Mouse (Mus musculus): Measurements from ENCODE around the gene Olfr1532-ps1.
"Not testable (repeated sequence)": the region's sequence is repeated elsewhere in the genome, so short reads cannot be mapped to it uniquely, and the experiment has no call there.

The Olfr1532-ps1 gene

DNA sequence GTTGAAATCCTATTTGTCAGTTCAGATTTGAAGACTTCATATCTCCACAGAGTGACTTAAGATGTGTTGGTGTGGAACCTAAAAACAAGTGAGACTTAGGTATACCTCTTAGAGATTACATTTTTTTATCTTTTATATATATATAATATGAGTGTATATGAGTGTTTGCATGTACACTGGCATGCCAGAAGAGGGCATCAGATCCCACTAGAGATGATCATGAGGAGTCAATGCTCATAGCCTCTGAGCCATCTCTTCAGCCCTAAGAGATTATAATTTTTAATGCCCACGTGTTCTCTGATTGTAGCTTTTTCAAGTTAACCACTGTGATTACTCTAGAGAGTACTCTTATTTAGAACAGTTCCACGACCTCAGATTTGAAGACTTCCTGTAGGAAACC is at the start of gene Olfr1532-ps1:
TSS of gene Olfr1532-ps1 (plus strand) at position 326 of the 400 bp plus-strand sequence.
- no peak for DNase-seq

DNA sequence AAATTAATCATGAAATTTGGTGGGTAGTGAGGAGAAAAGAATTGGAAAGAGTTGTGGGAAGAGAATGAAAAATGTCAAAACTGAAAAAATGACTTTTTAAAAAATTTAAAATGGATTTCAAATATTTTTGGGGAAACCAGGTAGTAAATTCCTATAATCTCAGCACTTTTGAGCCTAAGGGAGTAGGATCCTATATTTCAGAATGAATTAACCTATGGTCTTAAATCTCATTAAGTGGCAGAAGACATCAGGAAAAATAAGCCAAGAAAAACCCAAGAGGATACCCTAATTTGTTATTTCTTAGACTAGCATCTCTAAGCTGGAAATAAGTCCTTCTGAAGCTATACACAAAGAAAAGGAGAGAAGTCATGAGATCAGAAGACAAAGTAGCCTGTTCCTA is 44.9 kb upstream of the Olfr1532-ps1 start, which contains the start of gene Olfr704:
TSS of gene Olfr704 (plus strand) at position 301 of the 400 bp plus-strand sequence.
- no peak for DNase-seq

DNA sequence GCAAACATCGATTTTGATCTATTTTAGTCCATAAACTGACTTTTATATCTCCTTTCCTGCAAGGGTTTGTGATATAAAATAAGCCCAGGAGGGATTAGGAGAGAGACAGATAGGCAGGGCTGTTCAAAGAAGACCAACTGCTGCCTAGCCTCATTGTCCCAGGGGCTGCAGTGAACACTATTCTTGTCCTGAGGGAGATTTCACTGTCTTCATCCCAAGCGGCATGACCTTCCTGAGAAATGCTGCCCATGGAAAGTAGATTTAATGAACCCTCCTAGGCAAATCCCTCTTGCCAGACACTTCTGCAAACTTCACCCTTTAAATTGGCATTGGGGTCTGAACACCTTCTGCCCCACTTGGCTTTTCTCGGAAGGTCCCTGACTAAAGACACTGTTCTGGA is 31.0 kb upstream of the Olfr1532-ps1 start, which contains the start of gene Olfr705:
TSS of gene Olfr705 (minus strand) at position 101 of the 400 bp plus-strand sequence.
- DNase-seq = no peak

GRCm38 (mm10) chr7:106888062-106888461 is 19.7 kb upstream of the Olfr1532-ps1 start, which contains the start of gene Olfr706:
Gene Olfr706 (minus strand): TSS chr7:106888162.
- no peak for DNase-seq

DNA sequence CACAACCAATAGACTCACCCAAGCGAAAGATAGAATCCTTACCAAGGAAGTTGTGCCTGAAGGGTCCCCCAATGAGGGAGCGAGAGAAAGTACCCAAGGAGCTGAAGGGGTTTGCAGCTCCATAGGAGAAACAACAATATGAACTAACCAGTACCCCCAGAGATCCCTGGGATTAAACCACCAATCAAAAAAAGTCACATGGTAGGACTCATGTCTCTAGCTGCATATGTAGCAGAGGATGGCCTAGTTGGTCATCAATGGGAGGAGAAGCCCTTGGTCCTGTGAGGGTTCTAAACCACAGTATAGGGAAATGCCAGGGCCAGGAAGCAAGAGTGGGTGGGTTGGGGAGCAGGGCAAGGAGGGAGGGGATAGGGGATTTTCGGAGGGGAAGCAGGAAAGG is 6.7 kb upstream of the Olfr1532-ps1 start, which contains the start of gene Olfr707:
TSS of gene Olfr707 (minus strand) at position 101 of the 400 bp plus-strand sequence.
- DNase-seq = not testable (repeated sequence)

- not testable (repeated sequence) for DNase-seq
Observed at GRCm38 (mm10) chr7:106920961-106921360, 13.2 kb downstream of the Olfr1532-ps1 start.

- DNase-seq = no peak
Observed at GRCm38 (mm10) chr7:106932119-106932518, 24.3 kb downstream of the Olfr1532-ps1 start, which contains the start of gene Olfr709-ps1. Gene Olfr709-ps1 (minus strand): TSS chr7:106932219.

GRCm38 (mm10) chr7:106948212-106948611 is 40.4 kb downstream of the Olfr1532-ps1 start, which contains the start of gene Olfr710:
Gene Olfr710 (minus strand): TSS chr7:106948312.
- DNase-seq = no peak

DNA sequence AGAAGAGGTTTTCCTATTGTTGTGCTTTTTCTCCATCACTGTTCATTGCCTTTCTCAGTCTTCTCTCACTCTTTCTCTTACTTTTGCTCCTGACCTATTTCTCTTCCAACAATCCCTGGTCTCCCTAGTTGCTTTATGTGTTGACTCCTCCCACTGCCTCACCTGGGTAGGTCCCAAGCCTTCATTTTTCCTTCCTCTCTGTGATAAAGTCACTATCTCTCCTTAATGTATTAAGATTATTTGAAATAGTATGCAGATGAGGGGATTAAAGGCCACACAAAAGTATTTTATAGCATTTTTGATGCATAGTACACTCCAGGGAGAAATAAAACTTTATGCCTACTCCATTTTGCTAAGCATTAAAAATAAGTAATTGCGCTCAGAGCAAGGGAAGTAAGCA is 56.0 kb downstream of the Olfr1532-ps1 start, which contains the start of gene Olfr6:
TSS of gene Olfr6 (minus strand) at position 101 of the 400 bp plus-strand sequence.
- no peak for DNase-seq
